1 mouse cellular context compared by ENCODE assay signal in the genomic region with DNA sequence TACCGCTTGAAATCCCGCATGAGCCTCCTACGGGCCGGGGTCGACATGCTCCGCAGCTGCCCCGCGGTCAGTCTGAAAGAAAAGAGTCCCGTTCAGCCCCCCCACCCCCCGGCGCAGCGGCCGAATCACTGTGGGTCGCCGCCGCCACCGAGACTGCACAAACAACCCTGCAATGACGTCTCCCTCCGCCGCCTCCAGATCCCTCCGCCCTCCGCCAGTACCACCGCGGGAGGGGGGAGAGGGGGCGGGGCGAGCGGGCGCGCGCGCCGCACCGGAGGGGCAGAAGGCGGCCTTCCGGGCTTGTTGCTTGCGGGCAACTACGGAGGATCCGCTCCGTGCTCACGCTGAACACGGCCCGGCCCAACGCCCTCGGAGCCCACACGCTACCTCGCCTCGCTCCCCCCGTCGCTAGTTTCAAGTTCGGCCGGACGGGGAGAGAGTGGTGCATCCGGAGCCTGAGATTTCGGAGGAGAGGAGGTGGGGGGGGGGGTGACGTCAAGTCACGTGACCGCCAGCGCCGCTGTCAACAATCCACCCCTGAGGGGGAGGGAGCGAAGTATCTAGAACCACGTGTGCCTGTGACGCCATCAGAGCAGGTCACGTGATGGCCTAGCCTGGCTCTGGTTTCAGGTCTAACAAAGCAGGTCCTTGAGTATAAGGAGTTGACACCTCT.
TF ChIP-seq lines count a peak whose summit lies in the region.

A gene (minus strand): TSS at position 473 of the 673 bp plus-strand sequence.

TF ChIP-seq in myocyte, 11 proteins besides CTCF, POLR2A, EP300 and RAD21 (continued from another document):
- TF ChIP-seq MAX (IDR thresholded peaks at IDR 0.05; ENCODE audit: low read depth) (peak; percentile 61), MYOD1 (IDR thresholded peaks at IDR 0.05; ENCODE audit: control insufficient read depth in 1 of 3, insufficient read length in 2 of 3, low read depth in 2 of 3) (peak in 1 of 3 experiments; percentile 18)
TF ChIP-seq in myocyte: peak in this region for 6.
